Mouse (Mus musculus) ES-E14 (cell line): ENCODE data around the gene Phactr4.

Experiments used
- CHD2 ChIP-seq: IDR thresholded peaks from 2 replicates; pipeline ENCODE4 v1.6.1; 2014; ENCODE audit warnings: mild to moderate bottlenecking, low read depth, low read length, inconsistent platforms
- HCFC1 ChIP-seq: IDR thresholded peaks from 2 replicates; pipeline ENCODE4 v1.6.1; 2012; ENCODE audit warnings: low read length, inconsistent platforms, borderline replicate concordance; ENCODE audit not compliant: insufficient read depth
- ZC3H11A ChIP-seq: IDR thresholded peaks from 2 replicates; pipeline ENCODE4 v1.6.1; 2012; ENCODE audit warnings: low read depth, mild to moderate bottlenecking, inconsistent platforms, low read length, borderline replicate concordance
- ZNF384 ChIP-seq: IDR thresholded peaks from 2 replicates; pipeline ENCODE4 v1.6.1; 2012; ENCODE audit warnings: low read depth, low read length, inconsistent platforms

GRCm38 (mm10) chr4:132352739-132353138 lies 69.5 kb downstream of the Phactr4 start:
- TF ChIP-seq HCFC1 (no peak), CHD2 (no peak), ZNF384 (no peak), ZC3H11A (no peak)
